Mouse (Mus musculus): ENCODE results near the gene Ahcyl1.

- TF ChIP-seq POLR2A (IDR thresholded peaks at IDR 0.05; ENCODE audit: borderline replicate concordance, insufficient read depth, low read length) (no peak), CTCF (IDR thresholded peaks at IDR 0.05; ENCODE audit: borderline replicate concordance, insufficient read depth, low read depth, low read length) (no peak)
Measured at GRCm38 (mm10) chr3:107686276-107686977, 9.9 kb downstream of the Ahcyl1 start.

All from cerebellum, adult 2 months (tissue).